Mouse (Mus musculus) brain, embryonic 14.5 days (tissue): ENCODE measurements around the gene Ttbk1.

Experiments used
- CTCF ChIP-seq: fragments of 200-500 bp; IDR thresholded peaks from 2 replicates; pipeline ENCODE4 v1.5.1; 2012; ENCODE audit warnings: inconsistent platforms, mild to moderate bottlenecking, moderate library complexity, borderline replicate concordance; ENCODE audit not compliant: insufficient read depth, insufficient read length; ENCODE audit errors: extremely low read depth
- POLR2A ChIP-seq: fragments of 200-500 bp; IDR thresholded peaks from 2 replicates; pipeline ENCODE4 v1.6.1; 2012; ENCODE audit warnings: mild to moderate bottlenecking, inconsistent platforms, borderline replicate concordance; ENCODE audit not compliant: poor library complexity, insufficient read depth, insufficient read length, severe bottlenecking; ENCODE audit errors: extremely low read depth

GRCm38 (mm10) chr17:46457791-46458190, 29.7 kb downstream of the Ttbk1 start:
- TF ChIP-seq POLR2A (no peak), CTCF (peak; percentile 54; the same call in 1 of the 2 replicates)
